Mouse (Mus musculus): ENCODE measurements at regions not wholly inside any gene's neighbourhood (a gene's known extent, or its start where the extent isn't known, plus 50 kb on each side); places are given as distances from the start of the nearest gene placed in this dataset.
A peak's percentile ranks its signal among the peaks of the same experiment; 100 is the strongest.

DNA sequence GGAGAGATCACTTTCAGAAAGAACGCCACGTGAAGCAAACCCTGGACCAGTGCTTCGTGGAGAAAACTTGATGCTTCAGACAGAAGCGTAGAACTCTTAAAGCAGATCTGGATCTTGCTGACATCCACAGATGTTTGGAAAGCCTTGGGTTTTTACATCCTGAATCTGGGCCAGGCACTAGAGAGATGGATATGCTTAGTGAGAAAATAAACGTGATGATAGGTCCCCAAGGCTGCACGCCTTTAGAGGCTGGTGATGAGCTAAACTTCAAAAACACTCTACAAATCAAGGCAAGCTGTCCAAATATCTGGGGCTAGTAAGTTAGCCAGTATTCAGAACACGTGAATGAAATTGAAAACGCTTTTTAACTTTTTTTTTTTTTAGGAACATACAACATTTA, 236.7 kb downstream of the Cog6 start:
- DNase-seq = no peak
- H3K4me3 ChIP-seq (replicated peaks; ENCODE audit: extremely low read depth, low read depth, low read length) = no peak overlapping the region
- 74% methylated on average over 8 of the region's 8 CpGs for WGBS
- TF ChIP-seq POLR2A (IDR thresholded peaks at IDR 0.05; ENCODE audit: borderline replicate concordance, extremely low read depth, low read depth, low read length) = no peak
- TF ChIP-seq CTCF (IDR thresholded peaks at IDR 0.05; ENCODE audit: insufficient read depth, low read length) = no peak
- no peaks in the 10 kb centered on the region for H3K4me1 ChIP-seq (ENCODE audit: control insufficient read depth, insufficient read depth, low read length)

DNA sequence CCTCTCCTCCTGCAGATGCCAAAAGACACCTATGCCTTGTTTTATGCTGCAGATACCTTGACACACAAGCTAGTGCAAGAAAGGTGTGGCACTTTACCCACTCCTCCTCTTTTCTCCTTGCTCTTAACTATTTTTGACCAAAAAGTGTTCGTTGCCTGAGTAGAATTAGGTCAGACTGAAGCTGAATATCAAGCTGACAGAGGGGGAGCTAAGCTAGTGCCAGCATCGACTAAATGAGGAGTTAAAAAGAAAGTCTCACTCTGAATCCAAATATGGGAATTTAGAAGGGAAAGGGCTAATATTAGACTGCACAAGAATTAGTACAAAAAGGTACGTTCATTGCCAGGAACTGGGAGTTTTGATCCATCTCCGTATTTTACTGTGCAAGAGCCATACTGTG, 241.2 kb downstream of the Cog6 start:
- WGBS = 66% methylated on average over 4 of the region's 4 CpGs
- no peak for DNase-seq
- Histone ChIP-seq H3K4me3 (replicated peaks; ENCODE audit: extremely low read depth, low read depth, low read length) (no peak overlapping the region), H3K4me1 (ENCODE audit: control insufficient read depth, insufficient read depth, low read length) (no peaks in the 10 kb centered on the region)
- no peak for TF ChIP-seq POLR2A (IDR thresholded peaks at IDR 0.05; ENCODE audit: borderline replicate concordance, extremely low read depth, low read depth, low read length)
- TF ChIP-seq CTCF (IDR thresholded peaks at IDR 0.05; ENCODE audit: insufficient read depth, low read length) = no peak

DNA sequence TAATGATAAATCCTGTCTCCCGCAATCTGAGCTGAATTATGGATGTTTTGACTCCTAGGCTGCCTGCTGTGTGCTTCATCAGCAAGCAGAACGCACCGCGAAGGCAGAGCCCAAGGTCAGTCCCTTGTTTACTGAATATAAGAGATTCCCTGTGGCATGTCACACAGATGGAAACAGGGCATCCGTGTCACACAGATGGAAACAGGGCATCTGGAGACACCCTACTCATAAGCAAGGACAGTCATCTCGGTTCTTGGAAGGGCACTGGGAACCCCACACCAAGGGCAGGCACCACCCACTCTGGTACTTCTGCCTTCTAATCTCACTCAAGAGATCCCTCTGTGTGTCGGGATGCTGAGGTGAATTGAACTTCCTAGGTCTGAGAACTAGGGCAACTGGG, 241.9 kb downstream of the Cog6 start:
- DNase-seq = no peak
- no peak for TF ChIP-seq CTCF (IDR thresholded peaks at IDR 0.05; ENCODE audit: insufficient read depth, low read length)
- TF ChIP-seq POLR2A (IDR thresholded peaks at IDR 0.05; ENCODE audit: borderline replicate concordance, extremely low read depth, low read depth, low read length) = no peak
- no peaks in the 10 kb centered on the region for H3K4me1 ChIP-seq (ENCODE audit: control insufficient read depth, insufficient read depth, low read length)
- no peak overlapping the region for H3K4me3 ChIP-seq (replicated peaks; ENCODE audit: extremely low read depth, low read depth, low read length)
- 73% methylated on average over 7 of the region's 7 CpGs for WGBS

DNA sequence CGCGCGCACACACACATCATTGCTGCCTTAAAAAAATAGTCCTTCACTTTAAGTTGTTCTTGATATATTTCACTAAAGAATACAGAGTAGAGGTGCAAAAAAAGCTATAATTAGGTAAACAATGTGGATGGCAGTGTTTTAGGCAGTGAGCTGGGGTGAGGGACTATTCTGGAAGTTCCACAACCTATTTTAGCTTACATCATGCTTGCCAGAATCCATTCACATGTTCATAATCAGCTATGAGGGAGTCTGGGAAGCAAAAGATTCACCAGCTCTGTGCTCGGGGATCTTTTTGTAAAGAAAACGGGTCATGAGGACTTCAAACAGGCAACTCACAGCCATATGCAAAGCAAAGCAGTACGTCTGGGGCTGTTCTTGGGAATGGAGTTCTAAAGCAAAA, 242.3 kb downstream of the Cog6 start:
- WGBS = 93% methylated on average over 6 of the region's 6 CpGs
- no peak for DNase-seq

DNA sequence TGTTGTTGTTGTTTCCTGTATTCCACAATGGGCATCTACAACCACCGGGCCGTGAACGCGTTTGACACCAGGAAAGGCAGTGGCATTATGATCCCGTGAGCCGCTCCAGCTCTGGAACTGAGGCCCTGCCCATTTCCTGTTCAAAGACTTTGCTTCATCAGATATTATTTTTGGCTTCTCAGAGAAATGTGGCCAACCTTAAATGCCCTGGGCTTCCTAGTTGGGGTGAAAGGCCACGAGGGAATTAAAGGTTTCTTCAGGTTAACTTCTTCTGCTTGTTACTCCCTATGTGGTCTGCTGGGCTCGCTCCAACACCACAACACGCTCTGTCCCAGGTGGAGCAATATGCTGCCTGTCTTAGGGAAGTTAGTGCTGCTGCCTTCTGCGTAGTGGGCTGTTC, 249.8 kb downstream of the Cog6 start:
- 38% methylated on average over 10 of the region's 10 CpGs for WGBS
- no peak for DNase-seq
- H3K4me1 ChIP-seq (ENCODE audit: control insufficient read depth, insufficient read depth, low read length) = peaks cover 8% of the 10 kb centered on the region; the same call in 1 of the 2 replicates
- TF ChIP-seq CTCF (IDR thresholded peaks at IDR 0.05; ENCODE audit: insufficient read depth, low read length) (peak; percentile 5; the same call in 1 of the 2 replicates), POLR2A (IDR thresholded peaks at IDR 0.05; ENCODE audit: borderline replicate concordance, extremely low read depth, low read depth, low read length) (no peak)
- H3K4me3 ChIP-seq (replicated peaks; ENCODE audit: extremely low read depth, low read depth, low read length) = no peak overlapping the region

More for the DNA sequence above, 242.3 kb downstream of the Cog6 start:
- TF ChIP-seq POLR2A (IDR thresholded peaks at IDR 0.05; ENCODE audit: borderline replicate concordance, extremely low read depth, low read depth, low read length) (no peak), CTCF (IDR thresholded peaks at IDR 0.05; ENCODE audit: insufficient read depth, low read length) (no peak)
- Histone ChIP-seq H3K4me3 (replicated peaks; ENCODE audit: extremely low read depth, low read depth, low read length) (no peak overlapping the region), H3K4me1 (ENCODE audit: control insufficient read depth, insufficient read depth, low read length) (no peaks in the 10 kb centered on the region)

DNA sequence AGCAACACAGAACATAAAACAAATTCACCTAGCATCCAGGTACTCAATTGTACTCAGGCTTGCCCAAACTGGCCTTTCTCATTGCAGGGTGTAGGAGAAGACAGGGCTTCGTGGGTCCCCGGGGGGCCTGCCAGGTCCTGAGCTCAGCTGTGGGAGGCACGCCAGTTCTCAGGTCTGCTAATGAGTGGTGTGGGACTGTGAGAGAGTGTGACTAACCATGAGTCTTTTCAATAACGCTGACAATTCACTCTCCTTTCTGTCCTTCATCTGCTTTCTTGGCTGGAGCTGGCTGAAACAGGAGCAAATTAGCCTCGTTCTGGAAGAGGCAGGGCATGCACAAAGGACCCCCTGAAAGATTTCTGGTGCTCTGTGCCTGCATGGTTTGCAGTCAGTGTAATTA, 250.2 kb downstream of the Cog6 start:
- 70% methylated on average over 5 of the region's 5 CpGs for WGBS
- TF ChIP-seq POLR2A (IDR thresholded peaks at IDR 0.05; ENCODE audit: borderline replicate concordance, extremely low read depth, low read depth, low read length) = no peak
- TF ChIP-seq CTCF (IDR thresholded peaks at IDR 0.05; ENCODE audit: insufficient read depth, low read length) = no peak
- Histone ChIP-seq H3K4me1 (ENCODE audit: control insufficient read depth, insufficient read depth, low read length) (peaks cover 8% of the 10 kb centered on the region; the same call in 1 of the 2 replicates), H3K4me3 (replicated peaks; ENCODE audit: extremely low read depth, low read depth, low read length) (no peak overlapping the region)
- DNase-seq = no peak

DNA sequence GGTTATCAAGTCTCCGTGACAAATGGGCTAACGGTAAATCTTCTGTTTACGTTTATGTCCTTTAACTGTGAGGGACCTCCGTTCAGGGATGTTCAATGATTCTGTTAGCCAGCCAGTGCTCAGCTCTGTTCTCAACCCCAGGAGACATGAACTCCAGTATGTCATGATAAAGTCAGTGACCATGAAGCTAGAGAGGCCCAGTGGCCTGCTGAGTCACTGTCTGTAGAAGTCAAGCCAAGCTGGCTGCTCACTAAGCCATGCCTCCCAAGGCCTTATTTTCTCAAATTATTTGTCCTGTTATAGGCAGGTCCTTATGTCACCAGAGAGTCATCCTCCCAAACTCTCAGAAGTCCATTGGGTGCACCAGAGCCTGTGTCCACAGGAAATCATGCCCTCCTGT, 252.9 kb downstream of the Cog6 start:
- DNase-seq = no peak
- no peak overlapping the region for H3K4me3 ChIP-seq (replicated peaks; ENCODE audit: extremely low read depth, low read depth, low read length)
- peaks cover 8% of the 10 kb centered on the region; the same call in 1 of the 2 replicates for H3K4me1 ChIP-seq (ENCODE audit: control insufficient read depth, insufficient read depth, low read length)
- TF ChIP-seq POLR2A (IDR thresholded peaks at IDR 0.05; ENCODE audit: borderline replicate concordance, extremely low read depth, low read depth, low read length) (no peak), CTCF (IDR thresholded peaks at IDR 0.05; ENCODE audit: insufficient read depth, low read length) (no peak)
- 71% methylated on average over 4 of the region's 4 CpGs for WGBS

DNA sequence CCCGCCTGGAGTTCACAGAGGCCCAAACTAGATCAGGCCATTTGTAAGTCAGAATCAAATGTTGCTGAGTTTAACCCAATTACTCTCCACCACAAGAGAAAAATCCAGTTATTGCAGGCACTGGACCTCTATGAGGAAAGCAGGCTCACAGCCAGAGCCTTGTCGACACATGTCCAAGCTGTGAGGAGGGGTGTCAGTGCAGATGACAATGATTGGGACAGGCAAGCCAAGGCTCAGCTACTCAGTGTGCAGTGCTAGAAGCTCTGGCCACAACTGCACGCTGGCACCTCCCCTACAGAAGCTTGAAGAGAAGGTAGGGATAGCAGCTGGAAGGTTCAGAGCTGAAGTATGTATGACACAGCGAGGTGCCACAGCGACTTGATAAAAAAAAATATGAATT, 253.4 kb downstream of the Cog6 start:
- Histone ChIP-seq H3K4me1 (ENCODE audit: control insufficient read depth, insufficient read depth, low read length) (peaks cover 8% of the 10 kb centered on the region; the same call in 1 of the 2 replicates), H3K4me3 (replicated peaks; ENCODE audit: extremely low read depth, low read depth, low read length) (no peak overlapping the region)
- TF ChIP-seq CTCF (IDR thresholded peaks at IDR 0.05; ENCODE audit: insufficient read depth, low read length) = no peak
- TF ChIP-seq POLR2A (IDR thresholded peaks at IDR 0.05; ENCODE audit: borderline replicate concordance, extremely low read depth, low read depth, low read length) = no peak
- 72% methylated on average over 5 of the region's 5 CpGs for WGBS
- DNase-seq = no peak

DNA sequence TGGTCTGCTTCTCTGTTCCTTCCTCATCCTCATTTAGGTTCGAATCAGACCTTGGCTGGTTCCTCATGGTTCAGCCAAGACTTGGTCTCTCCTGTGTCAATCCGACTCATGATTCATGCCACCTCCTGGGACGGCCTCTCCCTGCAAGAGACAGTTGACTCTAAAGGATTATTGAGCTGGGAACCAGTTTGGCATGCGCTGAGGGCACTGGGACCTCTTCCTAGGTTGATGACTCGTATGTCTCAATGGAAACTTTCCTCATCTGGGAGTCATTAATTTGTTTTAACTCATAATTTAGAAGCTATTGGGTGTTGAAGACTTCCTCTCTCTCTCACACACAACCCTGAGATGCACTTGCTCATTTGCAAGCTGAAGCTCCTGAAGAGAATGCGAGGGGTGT, 254.5 kb downstream of the Cog6 start:
- no peak overlapping the region for H3K4me3 ChIP-seq (replicated peaks; ENCODE audit: extremely low read depth, low read depth, low read length)
- 87% methylated on average over 6 of the region's 6 CpGs for WGBS
- H3K4me1 ChIP-seq (ENCODE audit: control insufficient read depth, insufficient read depth, low read length) = peaks cover 7% of the 10 kb centered on the region; the same call in 1 of the 2 replicates
- TF ChIP-seq CTCF (IDR thresholded peaks at IDR 0.05; ENCODE audit: insufficient read depth, low read length) (no peak), POLR2A (IDR thresholded peaks at IDR 0.05; ENCODE audit: borderline replicate concordance, extremely low read depth, low read depth, low read length) (no peak)
- no peak for DNase-seq

DNA sequence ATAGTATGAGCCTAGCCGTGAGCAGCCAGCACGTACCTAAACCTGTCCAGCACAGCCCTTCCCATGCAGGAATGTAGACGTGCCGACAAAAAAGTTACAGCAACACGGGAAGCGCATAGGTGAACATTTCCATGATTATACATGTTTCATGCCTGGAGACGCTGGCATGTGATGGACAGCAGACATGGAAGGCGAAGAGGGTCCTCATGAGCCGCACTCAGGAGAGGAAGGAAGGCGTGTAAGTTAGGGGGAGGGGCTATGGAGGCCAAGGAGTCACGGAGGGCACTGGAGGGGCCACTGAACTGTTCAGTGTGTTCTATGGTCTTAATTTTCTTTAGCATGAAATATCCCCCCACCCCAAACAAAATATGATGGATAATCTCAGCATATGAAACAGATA, 257.2 kb downstream of the Cog6 start:
- H3K4me1 ChIP-seq (ENCODE audit: control insufficient read depth, insufficient read depth, low read length) = peaks cover 11% of the 10 kb centered on the region
- TF ChIP-seq POLR2A (IDR thresholded peaks at IDR 0.05; ENCODE audit: borderline replicate concordance, extremely low read depth, low read depth, low read length) (no peak), CTCF (IDR thresholded peaks at IDR 0.05; ENCODE audit: insufficient read depth, low read length) (no peak)
- no peak for DNase-seq
- no peak overlapping the region for H3K4me3 ChIP-seq (replicated peaks; ENCODE audit: extremely low read depth, low read depth, low read length)
- 93% methylated on average over 11 of the region's 11 CpGs for WGBS
